Mouse (Mus musculus) hindbrain, postnatal 0 days (tissue): ENCODE measurements around the gene Eif2b2. TPM values are rescaled to one million over a fixed set of nuclear protein-coding genes. Genes with fewer than 3 reads are reported as not detected.

Source experiments
- ATAC-seq: fragments of 200-750 bp; cut with Nextera tagmentation; 2 replicates; pipeline ENCODE4 v1.8.0; 2017; ENCODE audit warnings: mild to moderate bottlenecking, moderate TSS enrichment, moderate library complexity
- DNase-seq: peaks from one replicate; pipeline ENCODE4 v3.0.0-alpha.2; 2015; ENCODE audit warnings: low spot score
- H3K27ac ChIP-seq: fragments of 300-500 bp; sonication (generic); 2 replicates; pipeline ENCODE4 v1.5.1; 2014; ENCODE audit warnings: mild to moderate bottlenecking
- H3K27me3 ChIP-seq: fragments of 300-500 bp; sonication (generic); 2 replicates; pipeline ENCODE4 v1.6.1; 2014; ENCODE audit warnings: low read length, mixed read lengths; ENCODE audit not compliant: insufficient read depth
- H3K36me3 ChIP-seq: fragments of 300-500 bp; sonication (generic); 2 replicates; pipeline ENCODE4 v1.6.1; 2014; ENCODE audit warnings: low read length, mixed read lengths; ENCODE audit not compliant: insufficient read depth
- H3K4me1 ChIP-seq: fragments of 300-500 bp; sonication (generic); 2 replicates; pipeline ENCODE4 v1.6.1; 2014; ENCODE audit warnings: antibody characterized with exemption, low read length, mixed read lengths; ENCODE audit not compliant: insufficient read depth
- H3K4me2 ChIP-seq: fragments of 300-500 bp; sonication (generic); 2 replicates; pipeline ENCODE4 v1.6.1; 2014; ENCODE audit warnings: low read depth, mild to moderate bottlenecking, low read length, moderate library complexity, mixed read lengths
- H3K4me3 ChIP-seq: fragments of 300-500 bp; sonication (generic); 2 replicates; pipeline ENCODE4 v1.5.1; 2014; ENCODE audit warnings: low read length
- H3K9ac ChIP-seq: fragments of 300-500 bp; sonication (generic); replicated peaks from 2 replicates; pipeline ENCODE4 v1.6.1; 2014; ENCODE audit warnings: mild to moderate bottlenecking, low read length, moderate library complexity, mixed read lengths
- H3K9me3 ChIP-seq: fragments of 300-500 bp; sonication (generic); 2 replicates; pipeline ENCODE4 v1.6.1; 2016; ENCODE audit warnings: low read length, mixed read lengths
- CTCF ChIP-seq: IDR thresholded peaks from 2 replicates; pipeline ENCODE4 v1.5.1; 2016; ENCODE audit warnings: antibody characterized with exemption, control low read depth, low read depth
- WGBS: fragments of 180-500 bp; shearing (Covaris S2); extraction: QIAGEN DNeasy Blood & Tissue Kit; methylation state at CpG from one replicate; pipeline ENCODE4 v1.1.7; 2014; 5-methylcytosine and 5-hydroxymethylcytosine counted together
- polyA plus RNA-seq: library from polyadenylated mRNA; unstranded; fragments of >200 nt; fragmentation: Nextera tagmentation; extraction: Ambion mirVana; gene quantifications from 2 replicates; pipeline ENCODE4 v1.2.1, GENCODE M21; 2015
- total RNA-seq: library from RNA; depleted of rRNA; stranded (reverse); fragments of >200 nt; gene quantifications from 2 replicates; pipeline ENCODE4 v1.2.3, GENCODE M21; 2014

The Eif2b2 gene
- total and polyA plus RNA-seq, 2 experiments from 2014 or later: 87.9 to 91.0 TPM

DNA sequence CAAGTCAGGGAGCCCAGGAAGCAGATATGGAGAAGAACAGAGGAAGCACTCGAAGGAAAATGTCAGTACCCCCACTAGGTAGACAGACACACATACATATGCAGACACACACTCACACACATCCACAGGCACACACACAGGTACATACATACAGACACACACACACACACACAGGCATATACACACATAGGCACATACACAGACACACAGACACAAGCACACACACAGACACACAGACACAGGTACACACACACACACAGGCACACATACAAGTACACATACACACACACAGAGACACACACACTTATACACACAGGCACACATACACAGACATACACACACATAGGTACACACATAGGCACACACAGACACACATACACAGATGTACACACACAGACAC lies 19.3 kb upstream of the Eif2b2 start:
- no peak for DNase-seq
- Histone ChIP-seq H3K4me3 (no peak overlapping the region), H3K4me1 (peaks cover 8% of the 10 kb centered on the region), H3K9ac (no peak overlapping the region), H3K27me3 (no peaks in the 10 kb centered on the region), H3K4me2 (no peak overlapping the region), H3K27ac (no peak overlapping the region), H3K36me3 (no peaks in the 10 kb centered on the region), H3K9me3 (no peaks in the 10 kb centered on the region)
- whole genome bisulfite sequencing: 67% methylated on average over 1 of the region's 1 CpGs
- no peak for ATAC-seq
- TF ChIP-seq CTCF: no peak

GRCm38 (mm10) chr12:85200929-85201829 lies 18.1 kb upstream of the Eif2b2 start:
- Histone ChIP-seq H3K27me3 (no peaks in the 10 kb centered on the region), H3K4me3 (no peak overlapping the region), H3K36me3 (no peaks in the 10 kb centered on the region), H3K27ac (peak overlapping the region; percentile 66; the same call in 1 of the 2 replicates), H3K9me3 (no peaks in the 10 kb centered on the region), H3K4me1 (peaks cover 5% of the 10 kb centered on the region), H3K9ac (no peak overlapping the region), H3K4me2 (peak overlapping the region; percentile 13; the same call in 1 of the 2 replicates)
- ATAC-seq (peak; percentile 92), DNase-seq (peak; percentile 73)
- TF ChIP-seq CTCF: peak; percentile 36; the same call in 1 of the 2 replicates
- 17% methylated on average over 24 of the region's 24 CpGs for WGBS

- WGBS: 80% methylated on average over 2 of the region's 2 CpGs
- Histone ChIP-seq H3K9me3 (no peaks in the 10 kb centered on the region), H3K27ac (peak overlapping the region; percentile 66; the same call in 1 of the 2 replicates), H3K4me2 (no peak overlapping the region), H3K27me3 (no peaks in the 10 kb centered on the region), H3K4me1 (peaks cover 5% of the 10 kb centered on the region), H3K9ac (no peak overlapping the region), H3K36me3 (no peaks in the 10 kb centered on the region), H3K4me3 (no peak overlapping the region)
- no peak for ATAC-seq
- TF ChIP-seq CTCF: no peak
- no peak for DNase-seq
Measured at GRCm38 (mm10) chr12:85201830-85202147, 17.5 kb upstream of the Eif2b2 start.

GRCm38 (mm10) chr12:85202191-85202590 lies 17.1 kb upstream of the Eif2b2 start:
- no peak for TF ChIP-seq CTCF
- ATAC-seq: no peak
- no peak overlapping the region for H3K27ac ChIP-seq

DNA sequence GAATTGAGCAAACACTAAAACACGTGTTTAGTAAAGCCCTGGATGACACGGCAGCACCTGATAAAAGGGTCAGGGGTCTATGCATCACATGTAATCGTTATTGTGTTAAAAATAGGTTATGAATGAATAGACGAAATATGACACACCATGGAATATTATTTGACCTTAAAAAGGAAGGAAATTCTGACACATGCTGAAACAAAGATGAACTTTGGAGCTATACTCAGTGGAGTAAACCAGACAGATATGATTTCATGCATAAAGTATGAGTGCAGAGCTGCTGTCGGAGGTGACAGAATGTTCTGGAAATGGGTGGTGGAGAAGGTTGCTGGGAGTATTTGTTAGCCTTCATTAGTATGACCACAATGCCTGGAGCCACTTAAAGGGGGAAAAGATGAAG lies 15.6 kb upstream of the Eif2b2 start:
- 80% methylated on average over 5 of the region's 5 CpGs for WGBS
- ATAC-seq: no peak
- H3K4me2 ChIP-seq: no peak overlapping the region
- H3K4me1 ChIP-seq: peaks cover 5% of the 10 kb centered on the region
- no peak overlapping the region for H3K9ac ChIP-seq
- H3K4me3 ChIP-seq: no peak overlapping the region
- H3K27me3 ChIP-seq: no peaks in the 10 kb centered on the region
- TF ChIP-seq CTCF: no peak
- H3K36me3 ChIP-seq: no peaks in the 10 kb centered on the region
- no peaks in the 10 kb centered on the region for H3K9me3 ChIP-seq
- DNase-seq: no peak
- no peak overlapping the region for H3K27ac ChIP-seq

More at GRCm38 (mm10) chr12:85202191-85202590, 17.1 kb upstream of the Eif2b2 start:
- H3K4me1 ChIP-seq: peaks cover 5% of the 10 kb centered on the region
- H3K4me2 ChIP-seq: no peak overlapping the region
- no peak overlapping the region for H3K4me3 ChIP-seq
- H3K9ac ChIP-seq: no peak overlapping the region
- H3K36me3 ChIP-seq: no peaks in the 10 kb centered on the region
- 86% methylated on average over 7 of the region's 7 CpGs for WGBS
- no peak for DNase-seq
- no peaks in the 10 kb centered on the region for H3K9me3 ChIP-seq
- no peaks in the 10 kb centered on the region for H3K27me3 ChIP-seq

DNA sequence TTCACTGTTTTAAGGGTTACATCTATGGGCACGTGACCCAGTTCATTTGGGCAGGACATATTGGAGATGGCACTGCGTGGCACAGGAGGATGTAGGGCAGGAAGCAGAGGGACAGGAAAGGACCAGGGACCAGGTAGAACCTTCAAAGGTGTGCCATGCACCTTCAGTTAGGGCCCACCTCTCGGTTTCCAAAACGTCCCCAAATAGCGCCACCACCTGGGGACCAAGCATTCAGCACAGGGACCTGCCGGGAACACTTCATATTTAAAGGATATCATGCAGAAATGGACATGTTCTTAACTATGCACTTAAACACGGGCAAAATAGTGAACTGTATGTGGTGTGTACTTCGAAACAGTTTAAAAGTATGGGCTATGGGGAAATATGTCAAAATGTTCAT lies 15.2 kb upstream of the Eif2b2 start:
- H3K27ac ChIP-seq: no peak overlapping the region
- WGBS: 50% methylated on average over 8 of the region's 8 CpGs
- ATAC-seq: no peak

DNA sequence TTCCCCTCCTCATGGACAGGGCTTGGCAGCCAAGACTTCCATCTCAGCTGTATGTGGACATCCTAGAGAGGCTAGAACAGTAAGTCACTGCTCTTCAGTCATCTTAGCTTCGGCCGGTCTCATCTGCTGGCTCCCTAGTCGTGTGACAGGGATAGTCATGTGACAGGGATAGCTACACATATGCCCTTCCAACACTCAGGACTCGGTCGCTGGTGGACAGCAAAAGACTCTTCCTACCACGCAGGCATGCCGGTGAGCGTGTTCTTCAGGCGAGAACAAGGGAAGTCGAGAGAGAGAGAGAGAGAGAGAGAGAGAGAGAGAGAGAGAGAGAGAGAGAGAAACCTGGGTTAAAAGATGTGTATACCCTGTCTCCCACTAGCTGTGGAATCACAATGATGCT lies 13.9 kb upstream of the Eif2b2 start:
- Histone ChIP-seq H3K9ac (no peak overlapping the region), H3K4me2 (no peak overlapping the region), H3K9me3 (no peaks in the 10 kb centered on the region), H3K36me3 (no peaks in the 10 kb centered on the region), H3K4me1 (peaks cover 8% of the 10 kb centered on the region), H3K27ac (no peak overlapping the region), H3K4me3 (no peak overlapping the region), H3K27me3 (no peaks in the 10 kb centered on the region)
- TF ChIP-seq CTCF: no peak
- 90% methylated on average over 10 of the region's 10 CpGs for WGBS
- DNase-seq (no peak), ATAC-seq (no peak)

More for the DNA sequence above, 15.2 kb upstream of the Eif2b2 start:
- TF ChIP-seq CTCF: no peak
- no peaks in the 10 kb centered on the region for H3K36me3 ChIP-seq
- DNase-seq: no peak
- no peak overlapping the region for H3K4me2 ChIP-seq
- H3K9ac ChIP-seq: no peak overlapping the region
- H3K4me3 ChIP-seq: no peak overlapping the region
- peaks cover 5% of the 10 kb centered on the region for H3K4me1 ChIP-seq
- no peaks in the 10 kb centered on the region for H3K9me3 ChIP-seq
- no peaks in the 10 kb centered on the region for H3K27me3 ChIP-seq
